Mouse (Mus musculus) C3H10T1/2 (cell line): Measurements from ENCODE around the gene Lpo. TPM values are rescaled to one million over a fixed set of nuclear protein-coding genes. Genes with fewer than 3 reads are reported as not detected.

Experiments
- polyA plus RNA-seq, 2 experiments: library from polyadenylated mRNA; unstranded; fragments of >200 nt; fragmentation: generic; extraction: Trizol; gene quantifications; one replicate each; pipeline ENCODE4 v1.2.1; 2012; ENCODE audit warnings: missing spikeins in 2 of 2

Gene Lpo
- polyA plus RNA-seq: not detected

DNA sequence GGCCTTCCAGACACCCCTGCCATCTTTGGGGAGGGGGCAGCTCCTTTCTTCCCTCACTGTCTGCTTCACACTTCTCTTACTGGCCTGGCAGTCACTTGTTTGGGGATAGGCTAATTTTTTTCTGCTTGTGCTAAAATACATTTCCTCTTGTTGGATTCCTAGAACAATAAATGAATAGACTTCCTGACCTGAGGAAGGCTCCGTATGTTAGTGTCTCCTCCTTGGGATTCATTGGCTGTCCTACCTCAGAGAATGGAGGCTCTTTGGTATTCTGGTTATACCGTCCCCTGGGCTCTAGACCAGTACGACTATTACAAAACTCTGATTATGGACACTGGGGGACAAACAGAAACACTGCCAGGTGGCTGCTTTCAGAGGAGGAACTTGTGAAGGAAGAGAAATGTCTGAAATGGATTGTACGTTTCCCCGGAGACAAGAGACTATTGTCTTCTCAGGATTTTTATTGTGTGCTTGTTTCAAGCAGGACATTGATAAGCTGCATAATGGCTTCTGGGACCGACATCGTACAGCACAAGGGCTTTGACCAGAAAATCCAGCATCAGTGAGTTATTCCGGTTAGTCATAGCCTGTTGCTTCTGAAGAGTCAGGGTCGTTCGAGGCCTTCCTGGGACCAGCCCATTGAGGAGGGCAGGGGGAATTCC lies at the start of gene Lpo:
Lpo (minus strand) TSS at position 51 of the 662 bp plus-strand sequence.

GRCm38 (mm10) chr11:87875436-87875835 lies 47.3 kb upstream of the Lpo start, which contains the start of gene Epx:
Gene Epx, minus strand, starts transcription at chr11:87875536.

GRCm38 (mm10) chr11:87852690-87853596 lies 24.9 kb upstream of the Lpo start, which contains the start of gene Mks1:
Gene Mks1, plus strand, starts transcription at chr11:87853215.

DNA sequence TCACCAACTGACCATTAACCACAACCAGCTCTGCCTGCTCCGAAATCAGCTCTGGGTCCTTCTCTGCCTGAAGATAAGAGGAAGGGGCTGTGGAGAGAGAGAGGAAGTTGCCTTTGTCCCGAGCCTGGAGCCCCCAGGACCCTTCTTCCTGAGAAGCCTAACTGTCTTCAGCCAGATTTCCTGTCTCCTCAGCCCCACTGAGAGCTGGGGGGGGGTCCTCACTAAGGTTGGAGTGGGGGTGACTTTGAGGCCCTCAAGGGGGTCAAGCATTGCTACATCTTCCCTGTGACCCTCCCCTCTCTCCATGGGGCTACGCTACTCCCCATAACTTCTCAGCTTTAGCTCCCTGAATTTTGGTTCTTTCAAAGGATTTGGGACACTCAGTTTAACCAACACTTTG lies 34.6 kb downstream of the Lpo start, which contains the start of gene Mpo:
Mpo (plus strand) TSS at position 122 of the 400 bp plus-strand sequence.

DNA sequence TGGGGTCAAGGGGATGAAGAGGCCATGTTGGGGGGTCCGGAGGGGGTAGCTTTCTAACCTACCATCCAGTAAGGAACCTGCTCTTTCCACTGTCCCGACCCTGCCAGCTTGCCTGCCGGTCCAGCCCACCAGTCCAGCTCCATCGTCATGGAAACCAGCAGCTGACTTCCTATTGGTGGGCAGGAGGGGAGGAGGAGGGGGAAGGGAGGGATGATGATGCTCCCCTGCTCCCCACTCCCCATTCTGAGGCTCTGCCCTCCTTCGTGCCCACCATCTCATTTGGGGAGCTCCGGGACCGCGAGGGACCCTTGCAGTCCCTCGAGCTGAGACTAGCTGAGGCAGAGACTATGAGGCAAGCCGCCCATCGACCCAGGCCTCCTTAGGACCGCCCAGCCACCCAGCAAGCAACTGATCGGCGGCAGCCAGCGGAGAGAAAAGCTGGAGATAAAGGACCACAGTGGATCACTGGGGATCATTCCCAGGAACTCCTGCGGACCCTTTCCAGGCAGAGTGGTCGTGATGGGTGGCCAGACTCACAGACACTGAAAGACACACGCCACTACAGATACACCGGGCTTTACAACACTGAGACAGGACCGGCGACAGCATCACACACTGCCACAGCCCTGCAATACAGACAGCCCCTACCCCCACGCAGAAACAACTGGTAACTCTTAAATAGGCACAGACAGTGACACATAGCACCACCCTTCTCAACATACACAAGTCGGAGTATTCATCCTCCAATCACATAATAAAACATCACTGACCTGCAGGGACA lies 67.6 kb downstream of the Lpo start, which contains the start of gene Tspoap1:
Tspoap1 (plus strand) TSS at position 241 of the 781 bp plus-strand sequence.

Other genes with a start within 250 kb of the Lpo start
- gene Mtmr4, start 236.1 kb downstream of the Lpo start, polyA plus RNA-seq: 10 to 100 TPM in 1 of 2 experiments, 1 to 10 TPM in 1; 8.8 to 21.6 TPM
- gene Hsf5, start 211.1 kb downstream of the Lpo start, polyA plus RNA-seq: under 1 TPM in 1 of 2 experiments, not detected in 1; 0.07 TPM
- gene Rnf43, start 165.6 kb downstream of the Lpo start, polyA plus RNA-seq: under 1 TPM in 1 of 2 experiments, not detected in 1; 0.01 TPM
- 100 to 1,000 TPM; 223 to 408 TPM for gene Supt4a, start 90.7 kb downstream of the Lpo start, polyA plus RNA-seq
- gene Tspoap1, start 67.7 kb downstream of the Lpo start, polyA plus RNA-seq: under 1 TPM in 1 of 2 experiments, not detected in 1; 0.01 TPM
- gene Mpo, start 34.7 kb downstream of the Lpo start, polyA plus RNA-seq: not detected
- gene Mks1, start 24.9 kb upstream of the Lpo start, polyA plus RNA-seq: 1 to 10 TPM; 1.7 to 7.9 TPM
- gene Epx, start 47.2 kb upstream of the Lpo start, polyA plus RNA-seq: not detected
- not detected for gene Olfr462, start 64.0 kb upstream of the Lpo start, polyA plus RNA-seq
- not detected for gene Olfr463, start 69.1 kb upstream of the Lpo start, polyA plus RNA-seq
- gene Olfr464, start 92.7 kb upstream of the Lpo start, polyA plus RNA-seq: not detected
- 100 to 1,000 TPM in 1 of 2 experiments, 10 to 100 TPM in 1; 65.7 to 140 TPM for gene Dynll2, start 159.2 kb upstream of the Lpo start, polyA plus RNA-seq
- gene Srsf1, start 219.1 kb upstream of the Lpo start, polyA plus RNA-seq: 10 to 100 TPM; 13.4 to 72.9 TPM
- 10 to 100 TPM in 1 of 2 experiments, 1 to 10 TPM in 1; 3.1 to 21.1 TPM for gene Vezf1, start 240.0 kb upstream of the Lpo start, polyA plus RNA-seq